Mouse (Mus musculus) cerebellum, adult 9-10 months (tissue): ENCODE results near the gene Dynlt1f.
A peak's percentile ranks its signal among the peaks of the same experiment; 100 is the strongest.
"Not testable (repeated sequence)": the region's sequence is repeated elsewhere in the genome, so short reads cannot be mapped to it uniquely, and the experiment has no call there.

Experiments used
- DNase-seq: peaks from one replicate; pipeline ENCODE4 v3.0.0; 2022

Dynlt1f gene

GRCm38 (mm10) chr17:6661093-6661816, 5.6 kb upstream of the Dynlt1f start:
- not testable (repeated sequence) for DNase-seq

- not testable (repeated sequence) for DNase-seq
Measured at GRCm38 (mm10) chr17:6660589-6660988, 4.9 kb upstream of the Dynlt1f start.

GRCm38 (mm10) chr17:6658801-6659200, 3.1 kb upstream of the Dynlt1f start, which contains the start of gene Sytl3:
TSS of gene Sytl3 (plus strand) at chr17:6659093.
- not testable (repeated sequence) for DNase-seq

- DNase-seq: not testable (repeated sequence)
Measured at GRCm38 (mm10) chr17:6656471-6656870, 771 bp upstream of the Dynlt1f start.

GRCm38 (mm10) chr17:6655087-6655511, 601 bp downstream of the Dynlt1f start:
- peak; percentile 79 for DNase-seq

- not testable (repeated sequence) for DNase-seq
Measured at GRCm38 (mm10) chr17:6653341-6653946, 2.3 kb downstream of the Dynlt1f start.

- not testable (repeated sequence) for DNase-seq
Measured at GRCm38 (mm10) chr17:6650904-6651565, 4.7 kb downstream of the Dynlt1f start.

GRCm38 (mm10) chr17:6647452-6647851, 8.2 kb downstream of the Dynlt1f start:
- DNase-seq: not testable (repeated sequence)

- DNase-seq: not testable (repeated sequence)
Measured at GRCm38 (mm10) chr17:6646841-6647240, 8.9 kb downstream of the Dynlt1f start.

GRCm38 (mm10) chr17:6645668-6646067, 10.0 kb downstream of the Dynlt1f start:
- not testable (repeated sequence) for DNase-seq

GRCm38 (mm10) chr17:6644673-6645072, 11.0 kb downstream of the Dynlt1f start:
- DNase-seq: not testable (repeated sequence)

GRCm38 (mm10) chr17:6644210-6644609, 11.5 kb downstream of the Dynlt1f start:
- DNase-seq: not testable (repeated sequence)

- DNase-seq: not testable (repeated sequence)
Measured at GRCm38 (mm10) chr17:6640771-6641429, 14.8 kb downstream of the Dynlt1f start.

GRCm38 (mm10) chr17:6640044-6640637, 15.6 kb downstream of the Dynlt1f start:
- DNase-seq: not testable (repeated sequence)

GRCm38 (mm10) chr17:6639486-6639885, 16.2 kb downstream of the Dynlt1f start:
- not testable (repeated sequence) for DNase-seq

- not testable (repeated sequence) for DNase-seq
Measured at GRCm38 (mm10) chr17:6638444-6638843, 17.3 kb downstream of the Dynlt1f start.

GRCm38 (mm10) chr17:6637434-6637833, 18.3 kb downstream of the Dynlt1f start:
- not testable (repeated sequence) for DNase-seq

GRCm38 (mm10) chr17:6636861-6637260, 18.8 kb downstream of the Dynlt1f start:
- no peak for DNase-seq

GRCm38 (mm10) chr17:6635781-6636180, 19.9 kb downstream of the Dynlt1f start:
- not testable (repeated sequence) for DNase-seq

GRCm38 (mm10) chr17:6632850-6633249, 22.9 kb downstream of the Dynlt1f start:
- not testable (repeated sequence) for DNase-seq

GRCm38 (mm10) chr17:6630398-6630797, 25.3 kb downstream of the Dynlt1f start:
- not testable (repeated sequence) for DNase-seq

- not testable (repeated sequence) for DNase-seq
Measured at GRCm38 (mm10) chr17:6624926-6625558, 30.7 kb downstream of the Dynlt1f start.
